Mouse (Mus musculus): Measurements from ENCODE around the gene Tbx5.

DNA sequence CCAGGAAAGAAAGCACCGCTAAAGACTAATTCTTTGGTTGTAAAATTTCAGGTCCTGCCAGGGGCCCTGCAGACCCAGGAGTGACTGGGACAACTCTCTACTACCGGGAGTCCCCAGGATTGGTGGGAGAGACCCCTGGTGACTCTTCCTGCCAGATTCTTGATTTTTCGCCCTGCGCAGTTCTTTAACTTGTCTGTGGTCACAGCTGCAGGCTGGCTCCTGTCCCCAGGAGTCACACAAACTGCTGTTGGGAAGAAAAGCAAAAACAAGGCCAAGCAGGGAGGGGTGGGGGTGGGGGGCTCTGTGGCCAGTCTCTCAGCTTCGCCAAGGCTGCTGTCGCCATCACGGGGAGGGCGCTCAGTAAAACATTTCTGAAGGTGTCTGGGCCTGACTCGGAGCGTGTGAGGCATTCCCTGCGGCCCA, 32.2 kb upstream of the Tbx5 start:
- no peak for TF ChIP-seq MAX (IDR thresholded peaks at IDR 0.05)
- no peak for TF ChIP-seq CTCF (IDR thresholded peaks at IDR 0.05; ENCODE audit: control insufficient read depth, insufficient read depth, insufficient read length)
- TF ChIP-seq MYOD1 (IDR thresholded peaks at IDR 0.05; ENCODE audit: control insufficient read depth, insufficient read length, low read depth), result no peak
- TF ChIP-seq USF1 (IDR thresholded peaks at IDR 0.05; ENCODE audit: low read depth), result no peak
- no peak for TF ChIP-seq CEBPB (IDR thresholded peaks at IDR 0.05; ENCODE audit: low read depth)
- no peak for TF ChIP-seq FOSL1 (IDR thresholded peaks at IDR 0.05; ENCODE audit: insufficient read depth, low read length, poor library complexity, severe bottlenecking)
- no peak for TF ChIP-seq MYOG (IDR thresholded peaks at IDR 0.05; ENCODE audit: control insufficient read depth, extremely low read depth, insufficient read length)

Data from C2C12 (cell line).